Mouse (Mus musculus): ENCODE measurements at regions not wholly inside any gene's neighbourhood (a gene's known extent, or its start where the extent isn't known, plus 50 kb on each side); places are given as distances from the start of the nearest gene placed in this dataset.
A peak's percentile ranks its signal among the peaks of the same experiment; 100 is the strongest.

GRCm38 (mm10) chr4:57362652-57363051, 61.0 kb upstream of the Ptpn3 start:
- DNase-seq (ENCODE audit: low spot score): no peak

- DNase-seq (ENCODE audit: low spot score): peak; percentile 72
Observed at GRCm38 (mm10) chr4:57369736-57370373, 64.2 kb upstream of the Palm2 start.

GRCm38 (mm10) chr4:57377872-57378271, 56.2 kb upstream of the Palm2 start:
- no peak for DNase-seq (ENCODE audit: low spot score)

GRCm38 (mm10) chr4:57380063-57380800, 53.8 kb upstream of the Palm2 start:
- DNase-seq (ENCODE audit: low spot score): no peak

GRCm38 (mm10) chr4:57381306-57381705, 52.7 kb upstream of the Palm2 start:
- no peak for DNase-seq (ENCODE audit: low spot score)

Data from gastrocnemius, adult 18-20 months (tissue).